Mouse (Mus musculus): ENCODE measurements at regions not wholly inside any gene's neighbourhood (a gene's known extent, or its start where the extent isn't known, plus 50 kb on each side); places are given as distances from the start of the nearest gene placed in this dataset.

DNA sequence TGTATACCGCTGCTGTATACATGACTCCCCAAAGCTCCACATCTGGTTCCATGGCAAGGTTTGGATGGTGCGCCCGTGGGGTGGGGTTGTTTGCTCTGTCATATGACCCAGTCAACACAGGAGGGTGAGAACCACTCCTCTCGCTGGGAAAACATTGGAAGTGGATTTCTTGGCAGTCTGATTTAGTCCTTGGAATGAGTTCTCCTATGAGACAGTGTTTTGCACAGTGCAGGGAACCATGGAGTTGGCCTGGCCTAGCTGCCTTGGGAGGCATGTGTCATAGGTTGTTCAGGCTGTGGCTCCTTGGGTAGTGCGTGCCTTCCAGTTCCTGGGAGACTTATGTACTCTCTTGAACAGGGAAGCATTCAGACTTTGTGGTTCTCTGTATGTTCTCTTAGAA lies 144.6 kb downstream of the Gas1 start:
- H3K4me2 ChIP-seq = no peak overlapping the region
- H3K4me1 ChIP-seq (replicated peaks) = no peaks in the 10 kb centered on the region
- no peaks in the 10 kb centered on the region for H3K27me3 ChIP-seq
- WGBS (ENCODE audit: insufficient replicate concordance) = 69% methylated on average over 5 of the region's 5 CpGs
- H3K4me3 ChIP-seq (replicated peaks) = no peak overlapping the region
- H3K9me3 ChIP-seq (replicated peaks) = no peaks in the 10 kb centered on the region
- H3K36me3 ChIP-seq (replicated peaks) = no peaks in the 10 kb centered on the region
- no peak overlapping the region for H3K27ac ChIP-seq (replicated peaks)
- no peak for ATAC-seq (ENCODE audit: insufficient read depth)
- H3K9ac ChIP-seq = no peak overlapping the region

GRCm38 (mm10) chr13:60029591-60029990 lies 147.6 kb downstream of the Gas1 start:
- no peaks in the 10 kb centered on the region for H3K27me3 ChIP-seq
- H3K4me3 ChIP-seq (replicated peaks) = no peak overlapping the region
- H3K4me1 ChIP-seq (replicated peaks) = no peaks in the 10 kb centered on the region
- no peak for ATAC-seq (ENCODE audit: insufficient read depth)
- H3K9me3 ChIP-seq (replicated peaks) = no peaks in the 10 kb centered on the region
- WGBS (ENCODE audit: insufficient replicate concordance) = 70% methylated on average over 9 of the region's 9 CpGs
- H3K4me2 ChIP-seq = no peak overlapping the region
- H3K9ac ChIP-seq = no peak overlapping the region
- H3K36me3 ChIP-seq (replicated peaks) = no peaks in the 10 kb centered on the region
- H3K27ac ChIP-seq (replicated peaks) = no peak overlapping the region

- H3K9ac ChIP-seq = no peak overlapping the region
- no peaks in the 10 kb centered on the region for H3K9me3 ChIP-seq (replicated peaks)
- no peak overlapping the region for H3K27ac ChIP-seq (replicated peaks)
- WGBS (ENCODE audit: insufficient replicate concordance) = 45% methylated on average over 5 of the region's 5 CpGs
- H3K4me3 ChIP-seq (replicated peaks) = no peak overlapping the region
- no peak overlapping the region for H3K4me2 ChIP-seq
- no peaks in the 10 kb centered on the region for H3K4me1 ChIP-seq (replicated peaks)
- no peaks in the 10 kb centered on the region for H3K27me3 ChIP-seq
- H3K36me3 ChIP-seq (replicated peaks) = no peaks in the 10 kb centered on the region
- ATAC-seq (ENCODE audit: insufficient read depth) = no peak
Measured at GRCm38 (mm10) chr13:60020175-60020487, 157.0 kb downstream of the Gas1 start.

- Histone ChIP-seq H3K27ac (replicated peaks) (no peak overlapping the region), H3K9ac (no peak overlapping the region), H3K9me3 (replicated peaks) (no peaks in the 10 kb centered on the region), H3K27me3 (no peaks in the 10 kb centered on the region), H3K4me3 (replicated peaks) (no peak overlapping the region), H3K4me2 (no peak overlapping the region), H3K36me3 (replicated peaks) (no peaks in the 10 kb centered on the region), H3K4me1 (replicated peaks) (no peaks in the 10 kb centered on the region)
- no peak for ATAC-seq (ENCODE audit: insufficient read depth)
- WGBS (ENCODE audit: insufficient replicate concordance) = 37% methylated on average over 13 of the region's 13 CpGs
Measured at GRCm38 (mm10) chr13:60019291-60020174, 157.6 kb downstream of the Gas1 start.

DNA sequence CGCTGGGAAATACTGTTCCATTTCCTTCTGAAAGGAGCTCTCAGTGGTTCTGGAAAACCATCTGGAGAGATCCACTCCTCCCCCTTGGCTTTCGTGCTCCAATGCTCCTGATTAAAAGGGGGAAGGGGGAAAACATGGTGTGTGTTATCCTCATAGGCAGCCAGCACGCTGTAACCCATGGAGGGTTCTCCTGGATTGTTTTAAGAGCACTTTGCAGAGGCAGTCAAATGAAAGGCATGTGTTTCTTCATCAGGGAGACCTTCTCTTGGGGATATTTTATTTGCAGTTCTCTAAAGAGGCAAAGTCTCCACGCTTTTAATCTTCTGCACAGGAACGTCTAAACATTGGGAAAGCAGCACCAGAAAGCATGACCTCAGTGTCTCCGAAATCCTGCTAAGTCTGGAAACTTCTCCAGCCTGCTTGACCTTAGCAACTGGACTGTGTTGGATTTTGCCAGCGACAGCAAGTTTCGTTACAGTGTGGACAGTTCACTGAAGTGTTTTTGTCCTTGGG lies 161.3 kb downstream of the Gas1 start:
- Histone ChIP-seq H3K4me3 (replicated peaks) (no peak overlapping the region), H3K9ac (no peak overlapping the region), H3K4me2 (no peak overlapping the region), H3K4me1 (replicated peaks) (no peaks in the 10 kb centered on the region), H3K36me3 (replicated peaks) (no peaks in the 10 kb centered on the region), H3K9me3 (replicated peaks) (no peaks in the 10 kb centered on the region), H3K27ac (replicated peaks) (no peak overlapping the region), H3K27me3 (no peaks in the 10 kb centered on the region)
- ATAC-seq (ENCODE audit: insufficient read depth) = no peak
- 56% methylated on average over 8 of the region's 8 CpGs for WGBS (ENCODE audit: insufficient replicate concordance)

GRCm38 (mm10) chr13:60012046-60012813 lies 164.9 kb downstream of the Gas1 start:
- Histone ChIP-seq H3K4me2 (no peak overlapping the region), H3K36me3 (replicated peaks) (no peaks in the 10 kb centered on the region), H3K27ac (replicated peaks) (no peak overlapping the region), H3K4me1 (replicated peaks) (no peaks in the 10 kb centered on the region), H3K27me3 (no peaks in the 10 kb centered on the region), H3K9ac (no peak overlapping the region), H3K4me3 (replicated peaks) (no peak overlapping the region), H3K9me3 (replicated peaks) (no peaks in the 10 kb centered on the region)
- ATAC-seq (ENCODE audit: insufficient read depth) = no peak
- WGBS (ENCODE audit: insufficient replicate concordance) = 67% methylated on average over 16 of the region's 16 CpGs

- WGBS (ENCODE audit: insufficient replicate concordance) = 64% methylated on average over 2 of the region's 2 CpGs
- Histone ChIP-seq H3K27me3 (no peaks in the 10 kb centered on the region), H3K9ac (no peak overlapping the region), H3K27ac (replicated peaks) (no peak overlapping the region), H3K36me3 (replicated peaks) (no peaks in the 10 kb centered on the region), H3K4me3 (replicated peaks) (no peak overlapping the region), H3K4me2 (no peak overlapping the region), H3K4me1 (replicated peaks) (no peaks in the 10 kb centered on the region), H3K9me3 (replicated peaks) (no peaks in the 10 kb centered on the region)
- no peak for ATAC-seq (ENCODE audit: insufficient read depth)
Measured at GRCm38 (mm10) chr13:60011092-60011491, 166.1 kb downstream of the Gas1 start.

GRCm38 (mm10) chr13:60007593-60007992 lies 169.6 kb downstream of the Gas1 start:
- 50% methylated on average over 7 of the region's 7 CpGs for WGBS (ENCODE audit: insufficient replicate concordance)
- Histone ChIP-seq H3K9ac (no peak overlapping the region), H3K27ac (replicated peaks) (no peak overlapping the region), H3K4me3 (replicated peaks) (no peak overlapping the region), H3K9me3 (replicated peaks) (no peaks in the 10 kb centered on the region), H3K4me1 (replicated peaks) (no peaks in the 10 kb centered on the region), H3K36me3 (replicated peaks) (no peaks in the 10 kb centered on the region), H3K4me2 (no peak overlapping the region), H3K27me3 (no peaks in the 10 kb centered on the region)
- no peak for ATAC-seq (ENCODE audit: insufficient read depth)

DNA sequence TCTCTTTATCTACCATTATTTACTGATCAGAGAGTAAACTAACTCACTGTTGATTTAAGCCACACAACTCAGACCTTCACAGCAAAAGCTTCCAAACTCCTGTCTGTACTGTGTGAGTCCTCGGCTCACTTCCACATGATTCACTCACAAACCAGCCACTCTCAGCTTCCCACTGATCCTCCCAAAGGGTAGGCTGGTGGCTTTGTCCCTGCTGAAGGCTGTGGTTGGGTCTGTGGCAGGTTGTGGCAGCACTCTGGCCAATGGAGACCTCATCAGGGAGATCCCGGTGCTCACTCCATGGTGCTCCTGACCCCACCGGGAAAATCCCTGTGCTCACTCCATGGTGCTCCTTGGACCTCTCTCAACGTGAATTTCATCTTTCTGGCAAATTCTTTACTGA lies 170.1 kb downstream of the Gas1 start:
- no peak for ATAC-seq (ENCODE audit: insufficient read depth)
- H3K27ac ChIP-seq (replicated peaks) = no peak overlapping the region

DNA sequence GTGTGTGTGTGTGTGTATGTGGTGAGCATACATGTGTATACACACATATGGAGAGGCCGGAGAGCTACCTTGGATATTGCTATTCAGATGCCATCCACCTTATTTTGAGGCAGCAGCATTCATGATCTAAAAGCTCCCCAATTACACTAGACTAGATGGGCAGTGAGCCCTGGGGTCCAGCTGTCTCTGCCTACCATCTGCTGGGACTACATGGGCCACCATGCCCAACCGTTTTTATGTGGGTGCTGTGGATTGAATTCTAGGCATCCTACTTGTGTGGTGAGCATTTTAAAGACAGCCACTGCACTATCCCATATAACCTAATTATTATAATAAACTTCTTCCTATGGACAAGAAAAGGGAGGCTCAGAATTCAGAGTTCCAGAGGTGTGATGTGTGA lies 172.6 kb downstream of the Gas1 start:
- Histone ChIP-seq H3K36me3 (replicated peaks) (no peaks in the 10 kb centered on the region), H3K4me3 (replicated peaks) (no peak overlapping the region), H3K4me2 (no peak overlapping the region), H3K9ac (no peak overlapping the region), H3K27ac (replicated peaks) (no peak overlapping the region), H3K4me1 (replicated peaks) (no peaks in the 10 kb centered on the region), H3K27me3 (no peaks in the 10 kb centered on the region), H3K9me3 (replicated peaks) (no peaks in the 10 kb centered on the region)
- no peak for ATAC-seq (ENCODE audit: insufficient read depth)
- 68% methylated on average over 2 of the region's 2 CpGs for WGBS (ENCODE audit: insufficient replicate concordance)

More for the DNA sequence above, 170.1 kb downstream of the Gas1 start:
- no peaks in the 10 kb centered on the region for H3K27me3 ChIP-seq
- WGBS (ENCODE audit: insufficient replicate concordance) = 53% methylated on average over 4 of the region's 4 CpGs
- no peak overlapping the region for H3K9ac ChIP-seq
- H3K4me1 ChIP-seq (replicated peaks) = no peaks in the 10 kb centered on the region
- no peaks in the 10 kb centered on the region for H3K9me3 ChIP-seq (replicated peaks)
- no peak overlapping the region for H3K4me3 ChIP-seq (replicated peaks)
- H3K4me2 ChIP-seq = no peak overlapping the region
- H3K36me3 ChIP-seq (replicated peaks) = no peaks in the 10 kb centered on the region

DNA sequence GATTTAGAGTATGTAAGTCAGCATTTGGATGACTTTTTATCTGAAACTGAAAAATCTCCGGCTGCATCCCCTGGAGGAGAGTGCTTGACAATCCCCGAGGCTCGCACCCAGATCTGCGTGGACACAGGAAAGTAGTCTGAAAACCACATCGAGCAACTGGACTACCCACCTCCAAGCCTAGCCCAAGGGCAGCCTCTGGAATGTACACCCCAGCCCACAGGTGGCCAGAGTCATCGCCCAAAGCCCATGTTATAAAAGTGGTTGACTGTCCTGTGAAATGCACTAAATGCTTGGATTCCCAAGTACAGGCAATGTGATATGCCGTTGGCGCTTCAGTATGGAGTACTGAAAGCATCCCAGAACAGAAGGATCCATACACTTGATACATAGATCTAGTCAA lies 175.1 kb downstream of the Gas1 start:
- H3K4me2 ChIP-seq = no peak overlapping the region
- H3K4me3 ChIP-seq (replicated peaks) = no peak overlapping the region
- WGBS (ENCODE audit: insufficient replicate concordance) = 76% methylated on average over 8 of the region's 8 CpGs
- H3K27ac ChIP-seq (replicated peaks) = no peak overlapping the region
- no peak overlapping the region for H3K9ac ChIP-seq
- no peaks in the 10 kb centered on the region for H3K36me3 ChIP-seq (replicated peaks)
- no peak for ATAC-seq (ENCODE audit: insufficient read depth)
- no peaks in the 10 kb centered on the region for H3K27me3 ChIP-seq
- H3K9me3 ChIP-seq (replicated peaks) = no peaks in the 10 kb centered on the region
- H3K4me1 ChIP-seq (replicated peaks) = no peaks in the 10 kb centered on the region
